Mouse (Mus musculus): Measurements from ENCODE around the gene T2. TPM values are rescaled to one million over a fixed set of nuclear protein-coding genes. Genes with fewer than 3 reads are reported as not detected.
"Not testable (repeated sequence)": the region's sequence is repeated elsewhere in the genome, so short reads cannot be mapped to it uniquely, and the experiment has no call there.

T2 gene
- total RNA-seq (2022): under 1 TPM; 0.14 to 0.60 (median 0.41) TPM

DNA sequence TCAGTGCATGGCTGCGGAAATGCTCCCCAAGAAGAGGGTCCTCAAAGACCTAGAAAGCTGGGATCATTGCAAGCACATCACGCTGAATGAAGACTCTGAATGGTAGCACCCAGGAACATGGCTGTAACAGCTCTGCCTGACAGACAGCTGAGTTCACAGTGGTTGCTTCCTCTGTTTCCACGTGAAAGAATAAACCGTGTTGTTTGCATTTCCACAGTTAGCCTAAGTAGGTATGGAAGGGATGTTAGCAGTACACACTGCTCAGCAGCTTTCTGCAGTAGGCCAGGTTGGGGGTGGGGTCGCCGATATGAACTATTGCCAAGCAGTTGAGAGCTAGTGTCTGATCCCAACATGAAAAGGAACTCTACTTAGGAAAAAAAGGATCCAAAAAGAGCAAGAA is at the start of gene T2:
Gene T2, plus strand, starts transcription at position 301 of the 400 bp plus-strand sequence.
- DNase-seq (ENCODE audit: low spot score): no peak

DNA sequence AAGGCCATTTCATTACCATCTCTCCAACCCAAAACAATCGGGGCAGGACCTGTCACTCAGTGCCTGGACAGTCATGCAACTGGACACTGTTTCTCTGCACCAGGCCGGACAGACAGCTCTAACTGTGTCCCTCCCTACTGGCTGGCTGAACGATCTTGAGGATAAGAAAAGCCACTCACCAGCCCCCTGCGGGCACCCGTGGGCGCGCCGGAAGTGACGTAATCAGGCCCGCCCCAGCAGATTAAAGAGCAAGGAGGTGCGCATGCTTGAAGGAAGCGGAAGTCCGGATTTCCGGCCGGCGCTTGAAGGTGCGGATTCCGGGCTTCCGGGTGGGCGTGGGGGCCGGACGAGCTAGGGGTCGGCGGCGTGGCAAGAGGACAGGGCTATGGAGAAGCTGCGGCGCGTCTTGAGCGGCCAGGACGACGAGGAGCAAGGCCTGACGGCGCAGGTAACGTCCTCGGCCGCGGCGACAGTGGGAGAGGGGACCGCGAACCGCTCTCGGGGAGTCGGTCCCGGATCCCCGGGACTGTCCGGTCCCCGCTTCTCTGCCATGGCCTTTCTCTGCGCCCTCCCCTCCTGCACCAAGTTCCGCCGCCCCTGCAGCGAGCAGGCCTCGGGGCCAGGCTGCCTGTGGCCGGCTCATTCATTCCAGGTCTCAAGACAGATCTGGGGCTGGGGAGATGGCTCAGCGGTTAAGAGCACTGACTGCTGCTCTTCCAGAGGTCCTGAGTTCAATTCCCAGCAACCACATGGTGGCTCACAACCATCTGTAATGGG is 44.8 kb upstream of the T2 start, which contains the start of gene Sft2d1:
Gene Sft2d1, plus strand, starts transcription at position 265 of the 777 bp plus-strand sequence.
- DNase-seq (ENCODE audit: low spot score): peak; percentile 95

GRCm38 (mm10) chr17:8311751-8312150 is 44.0 kb upstream of the T2 start:
- peak; percentile 26 for DNase-seq (ENCODE audit: low spot score)

DNA sequence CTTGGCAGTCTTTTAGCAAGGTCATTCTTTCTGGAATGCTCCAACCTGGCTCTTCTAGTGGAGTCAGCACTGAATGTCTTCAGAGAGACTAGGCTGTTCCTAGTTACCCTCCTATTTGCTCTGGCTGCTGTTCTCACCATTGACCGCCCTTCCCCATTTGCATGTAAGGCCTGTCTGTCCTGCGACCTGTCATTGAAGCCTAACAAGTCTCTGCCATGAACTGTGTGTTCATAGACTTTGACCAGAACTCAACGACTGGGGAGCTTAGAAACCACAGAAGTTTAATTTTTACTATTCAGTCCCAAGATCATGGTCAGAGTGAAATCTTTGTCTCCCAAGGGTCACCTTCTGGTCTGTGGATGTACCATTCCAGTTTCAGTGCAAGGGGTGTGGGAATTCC is 41.8 kb upstream of the T2 start:
- no peak for DNase-seq (ENCODE audit: low spot score)

DNA sequence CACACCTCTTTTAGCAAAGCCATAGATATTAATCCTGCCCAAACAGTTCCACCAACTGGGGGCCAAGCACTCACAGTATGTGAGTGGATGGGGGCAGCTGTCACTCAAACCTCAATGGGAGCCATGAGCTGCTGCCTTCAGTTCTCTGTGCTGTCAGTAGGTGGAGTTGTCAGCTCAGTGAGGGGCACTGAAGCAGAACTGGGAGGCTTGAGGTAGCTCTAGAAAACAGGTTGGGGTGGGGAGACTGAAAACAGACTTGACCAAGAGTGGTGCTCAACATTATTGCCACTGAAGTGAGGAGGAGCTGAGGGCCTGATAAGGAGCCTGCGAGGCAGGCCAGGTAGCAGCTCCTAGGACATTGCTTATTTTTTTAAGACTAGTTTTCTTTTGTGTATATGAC is 39.5 kb upstream of the T2 start:
- DNase-seq (ENCODE audit: low spot score): no peak

GRCm38 (mm10) chr17:8326877-8327276 is 28.9 kb upstream of the T2 start:
- not testable (repeated sequence) for DNase-seq (ENCODE audit: low spot score)

DNA sequence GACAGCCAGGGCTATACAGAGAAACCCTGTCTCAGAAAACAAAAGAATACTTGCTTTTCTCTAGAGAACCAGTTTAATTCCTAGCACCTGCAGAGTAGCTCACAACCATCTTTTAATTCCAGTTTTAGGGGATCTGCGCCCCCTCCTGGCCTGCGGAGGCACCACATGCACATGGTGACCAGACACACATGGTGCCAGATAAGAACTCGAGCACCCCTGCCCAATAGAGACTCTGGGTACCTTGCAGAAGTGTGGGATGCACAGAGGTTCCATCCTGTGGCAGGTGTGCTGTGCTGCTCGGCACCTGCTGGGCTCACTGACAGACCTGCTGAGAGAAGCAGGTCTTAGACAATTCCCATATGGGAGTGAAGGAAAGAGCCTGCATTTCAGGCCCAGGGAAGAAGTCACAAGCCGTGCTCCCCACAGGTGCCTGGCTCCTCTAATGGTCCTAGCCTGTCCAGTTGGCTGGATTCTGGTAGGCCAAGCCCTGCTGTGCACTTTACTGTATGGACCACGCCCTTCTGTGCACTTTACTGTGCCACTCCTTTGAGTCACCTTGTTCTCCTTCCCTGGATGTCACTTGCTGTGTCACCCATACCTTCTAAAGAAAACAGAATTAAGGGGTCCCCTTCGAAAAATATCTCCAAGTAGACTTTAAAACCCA is 27.1 kb upstream of the T2 start:
- DNase-seq (ENCODE audit: low spot score): no peak

GRCm38 (mm10) chr17:8330602-8331001 is 25.2 kb upstream of the T2 start:
- no peak for DNase-seq (ENCODE audit: low spot score)

GRCm38 (mm10) chr17:8337159-8337558 is 18.6 kb upstream of the T2 start, which contains the start of gene Prr18:
Prr18 (plus strand) TSS chr17:8337459.
- DNase-seq (ENCODE audit: low spot score): not testable (repeated sequence)

DNA sequence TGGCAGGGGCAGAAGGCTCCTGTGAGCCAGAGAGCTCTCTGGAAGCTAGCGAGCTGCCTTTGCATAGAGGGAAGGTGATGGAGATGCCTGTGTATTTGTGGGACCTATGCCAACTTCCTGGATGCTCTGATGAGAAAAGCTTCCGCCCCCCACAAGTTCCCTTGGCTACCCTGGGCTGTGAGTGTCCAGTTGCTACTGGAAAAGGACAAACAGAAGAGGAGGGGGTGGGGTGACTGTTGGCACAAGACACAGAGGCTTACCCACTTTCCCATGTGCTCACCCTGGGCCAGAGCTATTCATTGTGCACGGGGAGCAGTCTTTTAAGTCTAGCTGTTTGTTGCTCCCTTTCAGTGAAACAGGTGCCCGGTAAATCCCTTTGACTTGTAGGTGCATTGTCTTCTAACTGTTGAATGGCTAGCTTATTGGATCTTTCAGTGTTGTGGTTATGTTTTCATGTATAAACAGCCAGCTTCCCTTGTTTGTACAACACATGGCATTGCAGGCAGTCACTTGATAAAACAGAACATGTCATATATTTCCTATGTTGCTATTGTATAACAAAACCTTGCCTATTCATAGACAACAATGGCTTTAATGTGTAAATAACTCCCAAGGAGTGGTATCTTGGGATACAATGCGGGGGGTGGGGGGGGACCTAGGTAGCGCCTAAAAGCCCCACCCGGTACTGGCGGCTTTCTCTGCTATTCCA is 16.0 kb upstream of the T2 start:
- no peak for DNase-seq (ENCODE audit: low spot score)

DNA sequence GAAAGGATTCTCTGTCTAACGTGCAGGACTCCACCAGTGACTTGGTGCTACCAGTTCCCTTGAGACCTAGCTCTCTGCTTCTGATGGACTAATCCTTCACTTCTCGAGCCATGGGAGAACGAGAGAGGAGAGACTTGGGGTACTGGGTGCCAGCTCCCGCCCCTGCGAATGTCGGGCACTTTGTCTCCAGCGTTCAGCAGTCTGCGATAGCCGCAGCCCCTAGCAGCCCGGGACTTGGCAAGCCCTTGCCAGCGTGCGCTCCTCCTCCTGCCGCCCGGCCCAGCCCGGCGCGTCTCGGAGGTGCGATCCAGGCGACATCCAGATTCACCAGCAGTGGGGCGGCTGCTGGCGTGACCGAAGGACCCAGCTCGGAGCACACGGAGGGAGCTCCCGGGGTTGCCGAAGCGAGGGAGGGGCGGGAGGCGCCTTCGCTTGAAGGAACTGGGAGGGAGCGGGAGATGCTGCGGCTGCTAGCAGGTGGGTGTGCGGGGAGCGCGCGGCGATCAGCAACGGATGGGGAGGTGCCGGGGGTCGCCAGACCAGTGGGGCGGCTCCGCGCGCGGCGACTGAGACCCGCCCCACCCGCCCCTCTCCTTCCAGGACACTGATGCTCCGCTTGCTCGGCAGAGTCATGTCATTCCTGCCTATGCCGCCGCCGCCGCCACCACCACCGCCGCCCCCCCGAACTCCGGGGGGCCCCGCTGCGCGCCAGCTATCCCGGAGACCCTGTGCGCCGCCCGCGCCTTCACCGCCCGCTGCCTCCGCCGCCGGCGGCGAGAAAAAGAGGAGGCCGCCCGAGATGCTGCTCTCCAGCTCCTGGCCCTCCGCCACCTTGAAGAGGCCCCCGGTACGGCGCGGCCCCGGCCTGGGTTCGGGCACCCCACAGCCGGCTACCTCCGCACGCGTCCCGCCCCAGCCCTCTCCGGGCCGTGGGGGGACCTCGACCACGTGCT is 15.1 kb upstream of the T2 start:
- no peak for DNase-seq (ENCODE audit: low spot score)

DNA sequence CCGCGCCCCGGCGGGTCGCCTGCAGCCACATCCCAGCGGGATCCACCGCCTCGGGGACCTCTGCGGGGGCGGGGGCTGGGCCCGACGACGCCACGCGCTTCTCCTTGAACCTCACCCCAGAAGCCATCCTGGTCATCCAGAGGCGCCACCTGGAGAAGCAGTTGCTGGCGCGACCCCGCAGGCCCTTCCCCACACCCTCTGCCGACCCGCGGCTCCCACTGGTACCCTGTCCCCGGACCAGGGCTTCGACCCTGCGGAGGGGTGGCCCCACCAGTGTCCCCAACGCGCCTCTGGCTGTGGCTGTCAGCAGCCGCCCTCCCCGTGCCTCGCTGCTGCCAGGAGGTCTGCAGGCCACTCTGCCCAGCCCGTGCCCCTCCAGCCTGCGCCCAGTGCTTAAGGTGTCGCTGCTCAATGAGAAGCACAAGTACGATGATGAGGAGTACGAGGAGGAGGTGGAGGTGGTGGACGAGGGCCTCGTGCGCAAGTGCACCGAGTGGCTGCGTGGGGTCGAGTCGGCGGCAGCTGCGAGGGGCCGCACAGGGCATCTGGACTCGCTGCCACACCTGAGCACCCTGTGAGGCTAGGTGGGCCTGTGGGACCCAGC is 14.3 kb upstream of the T2 start:
- no peak for DNase-seq (ENCODE audit: low spot score)

DNA sequence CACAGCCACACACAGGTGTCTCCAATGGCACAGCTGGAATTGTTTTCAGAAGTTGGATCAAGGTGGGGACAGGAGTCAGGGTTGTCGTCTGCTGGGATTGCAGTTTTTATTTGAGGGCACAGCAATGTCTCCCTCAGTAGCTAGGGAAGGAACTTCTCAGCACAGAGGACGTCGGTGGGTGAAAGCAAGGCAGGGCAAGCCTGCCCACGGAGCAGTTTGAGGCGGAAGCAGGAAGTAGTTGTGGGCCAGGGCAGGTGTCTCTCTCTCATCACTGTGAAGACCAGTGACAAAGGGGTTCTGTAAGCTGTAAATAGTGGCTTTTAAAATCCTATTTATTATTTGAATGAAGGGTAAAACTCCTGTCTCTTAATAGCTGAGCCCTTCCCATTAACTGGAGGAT is 13.1 kb upstream of the T2 start:
- no peak for DNase-seq (ENCODE audit: low spot score)

GRCm38 (mm10) chr17:8343416-8343815 is 12.4 kb upstream of the T2 start:
- no peak for DNase-seq (ENCODE audit: low spot score)

- DNase-seq (ENCODE audit: low spot score): no peak
Observed at GRCm38 (mm10) chr17:8347765-8348285, 8.0 kb upstream of the T2 start.

DNA sequence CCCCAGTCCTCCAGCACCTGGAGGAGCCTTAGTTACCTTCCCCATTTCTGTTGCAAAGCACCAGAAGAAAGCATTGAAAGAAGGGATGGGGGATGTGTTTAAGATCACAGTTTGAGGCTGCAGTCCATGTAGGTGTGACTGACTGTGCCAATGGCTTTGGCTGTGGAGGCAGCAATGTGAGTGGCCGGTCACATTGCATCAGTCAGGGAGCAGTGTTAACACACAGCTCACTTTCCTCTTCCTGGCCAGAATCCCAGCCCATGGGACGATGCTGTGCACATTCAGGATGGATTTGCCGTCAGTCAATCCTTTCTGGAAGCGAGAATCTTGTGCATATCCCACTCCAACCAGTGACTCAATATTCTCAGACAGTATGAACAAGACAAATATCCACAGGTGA is 6.9 kb upstream of the T2 start:
- no peak for DNase-seq (ENCODE audit: low spot score)

DNA sequence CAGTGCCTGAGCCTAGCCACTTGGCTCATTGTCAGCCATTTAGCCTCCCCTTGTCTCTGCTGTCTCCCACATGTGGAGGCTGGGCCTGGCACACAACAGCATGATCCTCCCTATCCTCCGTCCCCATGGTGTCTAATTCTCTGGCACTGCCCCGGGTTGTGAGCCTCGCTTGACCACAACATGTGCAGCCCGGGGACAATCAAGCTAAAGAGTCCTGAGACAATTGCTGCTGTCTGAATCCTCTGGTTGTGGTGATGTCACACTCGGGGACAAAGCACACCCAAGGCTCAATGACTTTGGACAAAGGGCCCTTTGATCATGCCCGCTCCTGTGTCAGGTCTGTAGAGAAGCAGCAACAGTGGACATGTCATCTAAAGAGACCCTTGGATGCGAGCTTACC is 4.7 kb upstream of the T2 start:
- no peak for DNase-seq (ENCODE audit: low spot score)

GRCm38 (mm10) chr17:8357498-8357897 is 1.7 kb downstream of the T2 start:
- no peak for DNase-seq (ENCODE audit: low spot score)

DNA sequence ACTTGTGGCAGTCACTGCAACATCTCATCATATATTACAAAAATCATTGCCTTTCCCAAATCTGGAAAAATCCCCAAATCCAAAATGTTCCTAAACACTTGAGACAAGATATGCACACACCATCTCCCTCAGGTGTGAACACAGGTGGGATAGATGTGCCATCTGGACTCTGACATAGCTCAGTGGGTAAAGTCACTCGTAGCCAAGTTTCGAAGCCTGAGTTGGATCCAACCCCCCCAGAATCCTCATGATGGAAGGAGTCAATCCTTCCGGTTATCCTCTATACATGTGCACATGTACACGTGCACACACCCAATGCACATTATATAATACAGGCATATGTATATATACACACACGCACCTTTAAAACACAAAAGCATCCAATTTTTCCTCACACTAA is 5.1 kb downstream of the T2 start:
- DNase-seq (ENCODE audit: low spot score): no peak

GRCm38 (mm10) chr17:8361281-8362103 is 5.7 kb downstream of the T2 start:
- no peak for DNase-seq (ENCODE audit: low spot score)

All from heart, adult 8-10 months (tissue).